Mouse (Mus musculus) left cerebral cortex, postnatal 14 days (tissue): ENCODE measurements around the gene Itsn2. TPM values are rescaled to one million over a fixed set of nuclear protein-coding genes. Genes with fewer than 3 reads are reported as not detected.
"Not testable (repeated sequence)": the region's sequence is repeated elsewhere in the genome, so short reads cannot be mapped to it uniquely, and the experiment has no call there.

Source experiments
- DNase-seq, 2 experiments: peaks; one replicate each; pipeline ENCODE4 v3.0.0; 2021 to 2022; ENCODE audit warnings: low spot score in 2 of 2, mixed read lengths in 1 of 2
- intact Hi-C: fragments of 180-260 bp; cut with DNase I; formaldehyde crosslinking; loops from one replicate; pipeline ENCODE4 v1.15.1; 2025
- long read RNA-seq, 2 experiments: library from polyadenylated mRNA; stranded (forward); transcript quantifications; one replicate each; pipeline ENCODE4 v2.0.0; 2021
- total RNA-seq, 2 experiments: library from RNA; stranded (reverse); gene quantifications; 2 replicates each; pipeline ENCODE4 v1.2.3; 2021

Gene Itsn2
- total RNA-seq = 10 to 100 TPM; 61.4 to 64.2 TPM
- long read RNA-seq, experiment 1, full-length matches to known transcripts = 6 of 15 reads
- long read RNA-seq, experiment 1, partial matches to known transcripts = 5 of 15 reads
- long read RNA-seq, experiment 1, other reads (novel, unspliced or antisense) = 4 of 15 reads
- long read RNA-seq, experiment 2, partial matches to known transcripts = 4 of 7 reads
- long read RNA-seq, experiment 2, other reads (novel, unspliced or antisense) = 2 of 7 reads

DNA sequence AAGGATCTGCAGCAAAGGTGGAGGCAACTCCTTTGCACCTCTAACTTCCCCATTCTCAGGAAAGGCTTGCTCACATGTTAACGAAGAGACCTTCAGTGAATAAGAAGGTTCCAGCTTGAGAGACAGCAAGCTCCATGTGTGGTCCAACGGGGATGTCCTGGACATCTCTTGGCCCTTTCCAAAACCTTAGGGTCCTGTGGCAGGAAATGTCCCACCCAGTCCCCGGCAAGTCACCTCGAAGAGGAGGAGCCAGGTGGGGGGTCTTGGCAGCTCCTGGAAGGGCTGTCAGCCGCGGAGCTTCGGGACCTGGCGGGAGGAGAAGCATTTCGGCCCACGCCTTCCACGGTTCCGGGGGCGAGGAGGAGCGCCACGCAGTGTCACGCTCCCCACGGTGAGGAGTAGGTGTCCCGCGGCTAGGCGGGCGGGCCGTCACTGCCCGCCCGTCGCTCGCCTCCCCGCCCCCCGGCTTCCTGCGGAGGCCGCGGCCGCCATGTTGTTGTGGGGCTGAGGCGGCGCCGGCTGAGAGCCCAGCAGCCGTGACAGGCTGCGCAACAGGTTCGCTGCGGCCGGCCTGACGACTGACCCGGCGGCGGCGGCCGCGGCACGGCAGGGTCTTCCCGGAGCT is at the start of gene Itsn2, which contains the start of gene Gm3625:
Itsn2 (plus strand) TSS at position 98 of the 625 bp plus-strand sequence.
Gm3625 (minus strand) TSS at position 387 of the 625 bp plus-strand sequence.
- peak; percentile 47 to 67 for DNase-seq
- intact Hi-C loops = loop anchor here (10.0 kb wide), 1 partner anchor 312 kb away; the partner anchor contains the start of gene Ubxn2a

DNA sequence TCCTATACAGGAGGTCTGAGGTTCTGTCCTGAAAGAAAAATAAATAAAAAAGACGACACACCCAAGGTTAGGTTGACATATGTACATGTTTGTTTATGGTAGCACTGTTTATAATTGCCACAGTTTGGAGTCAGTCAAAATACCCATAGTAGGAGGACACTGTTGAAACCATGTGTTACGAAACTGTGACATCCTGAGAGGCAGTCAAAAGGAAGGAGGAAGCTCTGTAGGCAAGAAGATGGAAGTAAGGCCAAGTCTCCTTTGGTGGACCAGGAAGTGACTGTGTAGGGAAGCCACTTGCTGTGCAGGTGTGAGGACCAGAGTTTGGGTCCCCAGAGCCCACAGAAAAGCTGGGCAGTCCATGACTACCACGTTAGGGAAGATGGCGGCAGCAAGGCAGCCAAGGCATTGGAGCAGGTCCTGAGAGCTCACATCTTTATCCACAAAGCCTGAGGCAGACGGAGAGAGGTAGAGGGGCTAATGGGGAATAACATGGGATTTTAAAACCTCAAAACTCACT is 48.0 kb upstream of the Itsn2 start:
- intact Hi-C loops = loop anchor here (10.0 kb wide), 2 partner anchors 260 to 440 kb away; no protein-coding TSS in a partner anchor
- no peak for DNase-seq

GRCm38 (mm10) chr12:4545425-4545824 is 47.0 kb upstream of the Itsn2 start:
- intact Hi-C loops = loop anchor here (10.0 kb wide), 2 partner anchors 261 to 441 kb away; no protein-coding TSS in a partner anchor
- DNase-seq = no peak

GRCm38 (mm10) chr12:4546491-4546890 is 45.9 kb upstream of the Itsn2 start:
- DNase-seq = no peak
- intact Hi-C loops = loop anchor here (10.0 kb wide), 2 partner anchors 262 to 442 kb away; no protein-coding TSS in a partner anchor

DNA sequence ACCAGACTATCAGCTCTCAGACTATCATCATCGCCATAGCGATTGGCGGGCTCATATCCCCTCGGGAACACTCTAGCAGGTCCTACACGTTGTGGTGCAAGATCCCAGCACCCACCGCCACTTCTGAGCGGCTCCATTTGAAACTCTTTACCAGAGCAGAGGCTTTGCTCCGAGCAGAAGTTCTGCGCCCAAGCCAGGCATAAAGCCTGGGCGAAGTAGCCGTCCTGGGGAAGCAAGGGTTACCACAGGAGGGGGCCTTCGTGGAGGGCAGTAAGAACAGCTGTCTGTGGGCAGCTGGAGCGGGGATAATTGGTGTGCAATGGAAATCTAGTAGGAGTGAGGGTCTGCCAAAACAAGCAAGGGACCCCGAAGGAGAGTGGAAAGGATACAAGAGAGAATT is 44.9 kb upstream of the Itsn2 start:
- intact Hi-C loops = loop anchor here (10.0 kb wide), 2 partner anchors 263 to 443 kb away; no protein-coding TSS in a partner anchor
- DNase-seq = no peak

DNA sequence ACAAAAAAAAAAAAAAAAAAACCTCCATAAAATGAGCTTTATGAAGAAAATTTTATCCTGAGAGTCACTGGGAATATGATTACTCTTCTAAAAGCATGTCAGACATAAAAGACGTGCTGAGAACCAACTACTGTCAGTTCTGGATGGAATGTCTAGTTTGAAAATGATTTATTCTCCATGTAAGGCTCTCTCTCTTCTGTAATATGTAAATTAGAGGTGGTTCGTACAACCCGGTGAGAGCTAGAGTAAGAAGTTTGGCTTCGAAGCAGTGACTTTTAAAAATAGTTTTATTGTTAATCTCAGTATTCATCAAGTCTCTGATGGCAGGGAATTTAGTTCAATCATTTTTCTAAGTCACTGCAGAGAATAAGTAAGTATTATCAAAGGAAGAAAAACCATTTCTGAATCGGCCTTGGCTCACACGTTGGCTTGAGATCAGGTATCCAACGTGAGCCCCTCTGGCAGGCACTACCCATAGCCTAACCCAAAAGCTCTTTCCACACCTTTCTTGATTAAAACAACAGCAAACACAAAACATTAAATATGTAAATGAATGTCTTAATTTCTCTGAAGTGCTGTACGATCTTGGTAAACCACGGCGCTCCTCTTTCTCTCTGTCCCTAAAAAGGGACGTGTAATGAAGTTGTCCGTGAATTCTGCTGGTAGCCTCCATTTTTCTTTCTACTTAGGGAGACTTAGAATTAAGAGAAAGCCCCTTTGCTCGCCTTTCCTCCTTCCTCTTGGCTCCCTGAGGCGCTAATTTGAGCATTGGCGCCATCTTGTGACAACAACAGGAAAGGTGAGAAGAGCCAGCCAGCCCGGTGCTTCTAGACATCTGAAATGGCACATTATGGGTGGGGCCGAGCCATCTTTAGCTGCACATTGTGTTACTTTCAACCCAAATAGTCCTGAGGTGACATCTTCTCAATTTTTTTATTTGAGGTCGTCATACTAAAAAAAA is 44.1 kb upstream of the Itsn2 start:
- DNase-seq = peak; percentile 80 to 87
- intact Hi-C loops = loop anchor here (2.0 to 10.0 kb wide), 3 partner anchors 72 to 444 kb away; partner anchors contain the start of gene Ncoa1

GRCm38 (mm10) chr12:4553704-4554103 is 38.7 kb upstream of the Itsn2 start:
- DNase-seq, intact Hi-C loops: not testable (repeated sequence)

- DNase-seq = no peak
- intact Hi-C loops = no loop called here
These were observed 37.0 kb upstream of the Itsn2 start for GRCm38 (mm10) chr12:4555451-4555850.

DNA sequence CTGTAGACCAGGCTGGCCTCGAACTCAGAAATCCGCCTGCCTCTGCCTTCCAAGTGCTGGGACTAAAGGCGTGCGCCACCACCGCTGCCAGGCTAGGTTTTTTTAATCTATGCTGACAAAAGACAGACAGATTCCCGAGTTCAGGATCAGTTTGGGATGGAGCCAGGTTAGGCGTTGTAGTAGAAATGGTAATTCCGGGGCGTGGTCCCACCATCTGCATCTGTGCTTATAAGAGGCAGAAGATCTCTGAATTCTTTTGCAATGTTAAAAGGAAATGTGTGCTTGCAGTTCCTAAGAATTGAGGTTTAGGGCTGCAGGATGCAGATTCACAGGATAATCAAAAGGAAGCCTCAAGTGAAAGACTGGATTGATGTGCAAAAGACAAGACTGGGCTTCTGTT is 35.5 kb upstream of the Itsn2 start:
- intact Hi-C loops = no loop called here
- no peak for DNase-seq

DNA sequence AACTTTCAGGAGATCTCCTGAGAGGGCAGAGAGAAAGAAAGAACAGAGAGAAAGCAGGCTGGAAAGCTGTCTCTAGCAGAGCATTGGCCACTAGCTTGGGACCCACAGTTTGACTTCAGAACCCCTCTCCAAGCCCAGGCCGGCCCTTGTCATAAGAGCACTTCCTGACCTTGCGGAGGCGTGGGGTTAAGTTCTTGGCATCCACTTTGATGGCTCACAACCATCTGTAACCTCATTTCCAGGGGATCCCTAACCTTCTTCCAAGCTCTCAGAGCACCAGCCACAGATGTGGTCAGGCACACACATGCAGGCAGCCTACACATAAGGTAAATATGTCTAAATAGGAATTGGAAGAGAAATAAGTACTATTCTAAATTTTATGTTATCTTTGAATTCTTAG is 35.0 kb upstream of the Itsn2 start:
- no peak for DNase-seq
- intact Hi-C loops = no loop called here

DNA sequence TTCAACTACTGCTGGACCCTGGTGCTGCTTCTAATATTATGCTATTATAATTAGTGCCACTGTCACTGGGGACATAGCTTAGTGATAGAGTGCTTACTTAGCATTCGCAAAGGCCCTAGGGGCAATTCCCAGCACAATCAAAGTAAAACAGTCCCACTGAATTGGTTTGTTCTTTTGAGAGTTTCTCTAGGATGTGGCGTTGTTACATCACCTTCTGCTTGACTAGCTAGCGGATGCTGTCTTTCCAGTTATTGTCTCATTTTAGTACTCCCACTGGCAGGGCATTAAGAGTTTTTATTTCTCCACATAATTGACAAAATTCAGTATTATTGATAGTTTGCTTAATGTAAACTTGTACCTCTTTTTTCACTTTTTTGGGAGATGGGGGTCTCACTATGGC is 34.4 kb upstream of the Itsn2 start:
- DNase-seq = no peak
- intact Hi-C loops = no loop called here

GRCm38 (mm10) chr12:4558475-4559279 is 33.8 kb upstream of the Itsn2 start:
- intact Hi-C loops = no loop called here
- DNase-seq = no peak

GRCm38 (mm10) chr12:4571864-4572263 is 20.6 kb upstream of the Itsn2 start:
- intact Hi-C loops = no loop called here

DNA sequence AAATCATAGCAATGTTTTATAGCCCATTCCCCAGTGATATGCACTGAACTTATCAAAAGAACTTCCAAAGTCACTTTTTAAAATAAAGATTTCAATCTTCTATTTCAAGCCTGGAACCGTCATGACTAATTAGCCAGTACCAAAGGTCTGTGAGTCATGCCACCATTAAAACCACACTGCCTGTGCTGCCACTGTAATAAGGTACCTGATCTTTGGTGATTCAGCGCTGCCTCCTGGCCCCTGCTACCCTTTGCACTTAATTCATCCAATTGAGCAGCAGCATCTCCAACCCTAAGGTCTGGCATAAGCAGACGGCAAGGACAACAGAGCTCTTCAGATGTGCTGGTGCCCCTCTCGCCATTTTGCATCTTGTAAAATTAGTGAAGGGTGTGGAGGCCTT is 18.4 kb upstream of the Itsn2 start:
- DNase-seq = no peak
- intact Hi-C loops = no loop called here

More at GRCm38 (mm10) chr12:4571864-4572263, 20.6 kb upstream of the Itsn2 start:
- DNase-seq = no peak

GRCm38 (mm10) chr12:4582326-4582725 is 10.1 kb upstream of the Itsn2 start:
- intact Hi-C loops = no loop called here
- no peak for DNase-seq

- intact Hi-C loops = no loop called here
- no peak for DNase-seq
These were observed 4.6 kb upstream of the Itsn2 start for GRCm38 (mm10) chr12:4587846-4588245.

GRCm38 (mm10) chr12:4588603-4589002 is 3.8 kb upstream of the Itsn2 start:
- DNase-seq = peak; percentile 19 to 32
- intact Hi-C loops = no loop called here

DNA sequence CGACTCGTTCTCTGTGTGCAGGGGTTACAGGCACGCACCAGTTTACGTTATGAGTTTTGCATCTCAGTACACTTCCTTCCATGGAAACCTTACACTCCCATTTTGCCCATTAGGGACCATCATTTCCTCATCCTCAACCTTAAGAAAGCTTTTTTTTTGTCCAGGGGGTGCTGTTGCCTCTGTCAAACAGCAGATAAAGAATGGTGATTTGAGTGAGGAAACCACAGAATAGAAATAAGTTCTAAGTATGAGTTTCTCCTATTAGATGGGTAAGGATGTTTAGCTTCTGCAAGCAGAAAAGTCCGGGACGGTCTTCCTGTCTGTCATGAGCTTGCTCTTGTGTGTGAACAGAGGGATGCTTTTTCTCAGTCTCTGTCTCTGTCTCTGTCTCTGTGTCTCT is 413 bp upstream of the Itsn2 start:
- DNase-seq = no peak
- intact Hi-C loops = loop anchor here (10.0 kb wide), 1 partner anchor 313 kb away; the partner anchor contains the start of gene Ubxn2a
